Mouse (Mus musculus) Patski (cell line): ENCODE measurements around the gene Thra. TPM values are rescaled to one million over a fixed set of nuclear protein-coding genes. Genes with fewer than 3 reads are reported as not detected.
A peak's percentile ranks its signal among the peaks of the same experiment; 100 is the strongest.

Source experiments
- ATAC-seq: fragments of 100-300 bp; one replicate; pipeline ENCODE4 v1.8.0; 2021
- CTCF ChIA-PET: fragments of 350-600 bp; sonication (Branson Sonifier 250); formaldehyde crosslinking; loops from one replicate; lab custom pipeline; 2022; ENCODE audit warnings: inconsistent platforms; lab: Charles Lee
- POLR2A ChIA-PET: fragments of 350-600 bp; sonication (Branson Sonifier 250); formaldehyde crosslinking; loops from one replicate; lab custom pipeline; 2022; ENCODE audit warnings: antibody characterized with exemption, inconsistent platforms; lab: Charles Lee
- DNase-seq: peaks from one replicate; pipeline ENCODE4 v3.0.0-alpha.2; 2011; ENCODE audit warnings: low read depth, low spot score
- H3K27me3 ChIP-seq: fragments of 371-371 bp; one replicate; pipeline ENCODE4 v1.5.1; 2021
- CTCF ChIP-seq: fragments of 100-300 bp; IDR thresholded peaks from one replicate; pipeline ENCODE4 v1.5.1; 2021
- in situ Hi-C: fragments of 300-500 bp; cut with MboI; formaldehyde crosslinking; loops from 3 replicates; pipeline ENCODE4 v1.11.1; 2018; ENCODE audit warnings: low pct_unique_long_range_greater_than_20kb, mixed read lengths
- polyA plus RNA-seq: library from polyadenylated mRNA; unstranded; gene quantifications from one replicate; pipeline ENCODE4 v1.2.3, GENCODE M21; 2021

The Thra gene
- polyA plus RNA-seq, 1 experiment from 2014 or later, result 44.7 TPM

DNA sequence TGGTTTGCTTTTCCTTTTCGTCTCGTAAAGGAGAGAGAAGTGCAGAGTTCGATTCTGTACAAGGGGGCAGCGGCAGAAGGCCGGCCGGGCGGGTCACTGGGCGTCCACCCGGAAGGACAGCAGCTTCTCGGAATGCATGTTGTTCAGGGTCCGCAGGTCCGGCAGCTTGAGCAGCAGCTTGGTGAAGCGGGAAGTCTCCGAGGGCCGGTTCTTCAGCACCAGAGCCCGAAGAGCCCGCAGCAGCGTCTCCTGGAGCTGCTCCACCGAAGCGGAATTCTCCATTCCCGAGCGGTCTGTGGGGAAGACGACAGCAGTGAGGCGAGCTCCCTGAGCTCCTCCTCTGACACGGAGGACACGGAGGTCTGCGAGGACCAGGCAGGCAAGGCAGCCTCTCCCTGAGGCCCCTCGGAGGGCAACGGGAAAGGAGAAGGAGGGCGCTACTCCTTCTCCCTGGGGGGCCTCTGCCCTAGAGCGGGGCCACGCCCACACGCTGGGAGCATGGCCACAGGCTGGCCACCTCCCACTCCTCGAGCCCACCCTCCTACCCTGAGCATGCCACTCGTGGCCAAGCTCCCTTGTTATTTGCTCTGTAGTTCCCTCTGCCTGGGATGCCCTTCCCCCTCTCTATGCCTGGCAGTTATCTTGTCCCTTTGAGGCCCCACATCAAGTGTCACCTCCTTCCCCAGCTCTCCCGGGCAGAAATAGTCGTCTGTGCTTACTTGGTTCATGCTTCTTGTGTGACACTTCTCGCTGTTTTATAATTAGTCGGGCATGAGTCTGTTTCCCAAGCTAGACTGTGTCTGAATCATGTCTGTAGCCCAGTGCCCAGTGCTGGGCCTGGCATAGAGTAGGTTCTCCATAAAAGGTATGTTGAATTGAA lies 27.9 kb downstream of the Thra start:
- ATAC-seq (no peak), DNase-seq (no peak)
- ChIA-PET CTCF (interaction anchor here (1.1 kb wide), 1 partner anchor 21 kb away, joined by 3 read pairs; no protein-coding TSS in a partner anchor), POLR2A (no interaction called here)
- in situ Hi-C loops, result no loop called here
- H3K27me3 ChIP-seq, result no peaks in the 10 kb centered on the region
- no peak for TF ChIP-seq CTCF

DNA sequence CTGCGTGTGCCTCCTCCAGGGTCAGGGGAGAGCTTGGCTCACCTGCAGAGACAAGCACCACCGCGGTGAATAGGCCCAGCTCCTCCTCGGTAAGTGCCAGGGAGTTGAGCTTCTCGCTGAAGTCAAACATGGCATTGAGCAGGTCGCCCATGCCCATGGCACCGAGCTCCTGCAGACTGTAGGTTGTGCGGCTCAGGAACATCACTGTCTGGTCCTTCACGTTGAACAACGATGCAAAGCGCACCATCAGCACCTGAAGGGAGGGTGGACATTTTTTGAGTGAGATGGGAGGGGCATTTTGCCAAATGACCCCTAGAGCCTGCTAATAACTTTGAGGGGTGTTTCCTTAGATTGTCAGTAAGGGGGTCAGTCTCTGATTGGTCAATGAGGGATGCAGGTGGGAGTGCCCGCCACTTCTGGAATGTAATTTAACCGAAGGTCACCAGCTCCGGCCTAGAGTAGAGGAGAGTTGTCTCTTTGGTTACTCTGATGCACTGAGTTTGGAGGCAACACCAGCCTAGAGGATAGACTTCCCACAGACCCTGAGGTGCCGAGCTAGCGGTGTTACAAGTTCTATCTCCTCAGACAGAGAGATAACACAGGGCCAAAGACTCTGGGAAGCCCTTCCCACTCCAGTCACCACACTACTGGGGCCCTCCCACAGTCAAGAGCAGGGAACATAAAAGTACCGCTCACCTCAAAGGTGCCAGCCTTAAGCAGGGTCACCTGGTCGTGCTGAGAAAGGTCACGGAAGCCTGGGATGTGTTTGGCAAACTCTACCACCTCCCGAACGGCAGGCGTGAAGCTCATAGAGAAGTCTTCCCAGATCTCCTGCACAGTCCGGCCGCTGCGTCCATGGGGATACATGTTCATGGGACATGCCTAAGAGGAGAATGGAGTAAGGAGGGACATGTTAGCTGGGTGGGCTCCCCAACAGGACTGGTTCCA lies 28.8 kb downstream of the Thra start:
- no peak for TF ChIP-seq CTCF
- ChIA-PET CTCF (interaction anchor here (1.1 to 1.4 kb wide), 4 partner anchors 8 to 28 kb away, joined by 3 to 4 read pairs (median 4); partner anchors contain the start of gene Thra), POLR2A (no interaction called here)
- DNase-seq (no peak), ATAC-seq (no peak)
- in situ Hi-C loops, result no loop called here
- H3K27me3 ChIP-seq, result no peaks in the 10 kb centered on the region

DNA sequence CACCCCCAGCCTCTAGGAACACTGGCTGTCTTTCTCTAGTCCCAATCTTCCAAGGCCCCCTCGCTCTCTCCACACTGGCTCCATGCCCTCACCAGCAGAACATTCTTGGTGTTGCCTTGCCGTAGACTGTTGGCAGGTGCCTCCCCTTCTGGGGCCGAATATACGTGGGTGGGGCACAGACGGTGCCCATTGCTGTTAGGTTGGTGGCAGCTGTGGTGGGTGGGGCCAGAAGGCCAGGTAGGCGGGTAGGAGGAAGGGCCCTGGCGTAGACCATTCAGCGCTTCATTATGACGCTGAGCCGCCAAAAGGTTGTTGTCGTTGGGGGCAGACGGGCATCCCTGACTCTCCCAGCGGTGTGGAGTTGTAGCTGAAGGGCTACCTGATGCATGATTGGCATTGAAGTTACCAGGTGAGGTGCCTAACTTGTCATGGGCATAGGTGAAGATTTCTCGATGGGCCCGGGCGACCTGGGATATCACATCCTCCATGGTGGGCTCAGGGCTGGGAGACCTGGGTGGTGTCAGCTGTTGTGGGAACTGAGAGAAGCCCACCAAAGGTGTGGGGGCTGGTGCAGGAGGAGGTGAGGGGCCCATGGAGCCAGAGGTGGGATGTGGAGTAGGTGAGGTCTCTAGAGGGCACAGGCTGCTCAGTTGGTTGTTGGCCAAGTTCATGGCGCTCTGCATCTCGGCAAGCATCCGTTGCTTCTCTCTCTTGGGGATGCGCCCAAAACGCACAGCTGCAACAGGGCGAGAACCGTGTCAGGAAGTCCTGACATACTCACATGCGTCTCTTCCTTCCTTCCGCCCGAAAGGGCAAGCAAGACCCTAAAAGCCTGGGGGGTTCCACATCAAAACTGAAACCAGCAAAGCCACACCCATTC lies 29.9 kb downstream of the Thra start:
- in situ Hi-C loops, result no loop called here
- DNase-seq, result no peak

DNA sequence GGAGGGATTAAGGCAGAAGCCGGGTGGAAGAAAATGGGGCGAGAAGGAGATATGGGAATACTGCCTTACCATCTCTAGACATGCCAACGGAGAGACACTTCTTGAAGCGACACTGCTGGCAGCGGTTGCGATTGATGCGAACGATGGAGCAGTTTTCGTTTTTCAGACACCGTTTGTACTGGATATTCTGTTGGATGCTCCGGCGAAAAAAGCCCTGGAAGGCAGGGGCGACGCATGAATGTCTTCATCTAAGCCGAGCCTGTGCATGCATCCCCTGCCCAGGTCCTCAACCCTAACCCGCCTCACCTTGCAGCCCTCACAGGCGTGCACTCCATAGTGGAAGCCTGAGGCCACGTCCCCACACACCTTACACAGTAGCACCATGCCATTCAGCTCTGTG lies 30.7 kb downstream of the Thra start:
- ATAC-seq (no peak), DNase-seq (no peak)
- no peaks in the 10 kb centered on the region for H3K27me3 ChIP-seq
- CTCF ChIA-PET, result interaction anchor here (1.6 to 7.3 kb wide), 3 partner anchors 10 to 18 kb away, joined by 3 to 74 read pairs (median 9); no protein-coding TSS in a partner anchor
- in situ Hi-C loops, result no loop called here
- TF ChIP-seq CTCF, result no peak
- POLR2A ChIA-PET, result interaction anchor here (0.6 to 5.1 kb wide), 3 partner anchors 15 to 29 kb away, joined by 12 to 48 read pairs (median 23); no protein-coding TSS in a partner anchor

More for the DNA sequence above, 29.9 kb downstream of the Thra start:
- no peak for ATAC-seq
- no peaks in the 10 kb centered on the region for H3K27me3 ChIP-seq
- CTCF ChIA-PET, result interaction anchor here (1.1 to 1.4 kb wide), 3 partner anchors 9 to 29 kb away, joined by 4 read pairs; partner anchors contain the start of gene Thra
- POLR2A ChIA-PET, result no interaction called here
- TF ChIP-seq CTCF, result no peak

DNA sequence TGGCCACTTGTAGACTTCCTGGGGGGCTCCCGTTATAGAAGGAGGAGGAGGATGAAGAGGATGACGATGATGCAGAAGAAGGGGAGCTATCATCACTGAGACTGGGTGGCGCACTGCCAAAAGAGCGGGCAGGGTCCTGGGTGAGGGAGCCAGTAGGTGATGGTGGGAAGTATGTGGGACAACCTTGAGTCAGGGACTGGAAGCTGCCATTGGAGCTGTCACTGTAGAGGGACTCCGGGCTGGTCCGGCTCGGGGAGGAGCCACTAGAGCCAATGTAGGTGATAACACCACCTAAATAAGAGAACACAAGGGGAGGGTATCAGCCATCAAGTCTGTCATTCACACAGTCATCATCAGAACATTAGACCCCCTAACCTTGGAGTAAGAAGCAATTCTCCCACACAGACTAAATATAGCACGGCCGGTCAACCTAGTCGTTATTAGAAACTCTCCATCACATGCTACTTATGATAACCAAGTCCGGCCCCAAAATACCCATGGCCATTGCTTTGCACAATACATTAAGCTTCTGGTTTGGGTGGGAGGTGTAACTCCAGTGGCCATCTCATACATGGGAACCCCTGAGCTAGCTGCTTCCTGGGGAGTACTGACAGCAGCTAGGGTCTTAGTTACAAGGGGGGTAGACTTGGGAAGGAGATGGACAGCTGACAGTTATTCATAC lies 31.5 kb downstream of the Thra start:
- no peak for TF ChIP-seq CTCF
- ATAC-seq (no peak), DNase-seq (no peak)
- ChIA-PET POLR2A (interaction anchor here (1.5 to 5.1 kb wide), 3 partner anchors 15 to 66 kb away, joined by 3 to 48 read pairs (median 23); no protein-coding TSS in a partner anchor), CTCF (interaction anchor here (1.1 to 7.3 kb wide), 6 partner anchors 11 to 54 kb away, joined by 3 to 74 read pairs (median 6); no protein-coding TSS in a partner anchor)
- H3K27me3 ChIP-seq, result no peaks in the 10 kb centered on the region
- in situ Hi-C loops, result no loop called here

DNA sequence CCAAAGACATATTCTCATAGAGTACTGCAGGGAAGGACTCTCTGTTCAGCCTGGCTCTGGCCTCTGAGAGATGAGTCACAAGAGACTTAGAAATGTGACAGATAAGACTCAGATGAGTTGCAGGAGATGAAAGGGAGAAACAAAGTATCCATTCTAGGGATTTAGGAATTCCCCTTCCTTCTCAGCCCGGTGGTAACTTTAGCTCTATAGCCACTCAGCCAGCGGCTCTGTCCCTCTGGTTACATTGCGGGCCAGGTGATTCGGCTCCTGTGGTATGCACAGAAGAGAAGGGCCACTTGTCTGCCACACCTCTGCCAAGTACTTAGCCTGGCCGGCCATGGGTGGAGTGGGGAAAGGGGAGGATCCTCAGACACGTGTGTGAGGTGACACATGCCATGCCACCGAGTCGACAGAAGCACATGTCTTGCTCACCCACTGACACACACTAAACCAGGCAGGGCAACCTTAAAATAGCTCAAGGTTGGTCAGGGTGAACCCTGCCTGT lies 32.3 kb downstream of the Thra start:
- DNase-seq, result no peak
- TF ChIP-seq CTCF, result no peak
- no peaks in the 10 kb centered on the region for H3K27me3 ChIP-seq
- ChIA-PET POLR2A (interaction anchor here (1.0 to 5.1 kb wide), 4 partner anchors 9 to 67 kb away, joined by 3 to 48 read pairs (median 14); no protein-coding TSS in a partner anchor), CTCF (interaction anchor here (0.7 to 7.3 kb wide), 10 partner anchors 11 to 72 kb away, joined by 3 to 74 read pairs (median 4); no protein-coding TSS in a partner anchor)
- peak; percentile 10 for ATAC-seq
- in situ Hi-C loops, result no loop called here

DNA sequence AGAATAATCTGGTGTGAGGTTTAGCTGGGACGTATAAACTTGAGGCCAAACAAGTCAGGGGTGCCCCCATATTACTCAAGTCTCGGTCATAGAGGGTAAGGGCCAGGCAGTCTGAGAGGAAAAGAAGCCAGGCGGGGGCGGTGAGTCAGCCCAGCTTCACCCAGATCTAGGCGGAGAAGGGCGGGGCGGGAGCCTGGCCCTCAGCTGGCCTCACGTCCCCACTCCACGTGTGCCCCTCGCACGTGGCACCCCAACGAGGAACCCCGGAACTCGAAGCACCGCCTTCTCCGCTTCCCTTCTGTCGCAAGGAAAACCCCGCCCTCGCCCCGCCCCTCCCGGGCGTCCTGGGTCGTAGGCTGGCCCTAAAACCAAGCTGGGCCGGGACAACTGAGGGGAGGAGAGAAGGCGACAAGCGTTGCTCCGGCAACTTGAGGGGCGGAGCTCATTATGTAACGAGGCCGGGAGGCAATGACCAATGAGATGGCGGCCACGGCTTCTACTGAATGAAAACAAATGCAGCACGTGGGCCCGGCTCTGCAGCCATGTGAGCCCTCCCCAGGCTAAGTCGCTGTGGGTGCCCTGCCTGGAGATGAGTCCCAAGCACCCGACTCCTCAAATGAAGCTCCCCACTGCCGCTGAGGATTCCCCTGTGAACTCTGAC lies 33.3 kb downstream of the Thra start:
- no peaks in the 10 kb centered on the region for H3K27me3 ChIP-seq
- ChIA-PET POLR2A (interaction anchor here (0.7 to 5.1 kb wide), 6 partner anchors 10 to 68 kb away, joined by 3 to 48 read pairs (median 6); no protein-coding TSS in a partner anchor), CTCF (interaction anchor here (0.8 to 7.3 kb wide), 7 partner anchors 14 to 73 kb away, joined by 3 to 74 read pairs (median 5); no protein-coding TSS in a partner anchor)
- in situ Hi-C loops, result no loop called here
- peak; percentile 97 for DNase-seq
- peak; percentile 58 for ATAC-seq
- no peak for TF ChIP-seq CTCF
